Mouse (Mus musculus) megakaryocyte progenitor cell, adult 5-6 weeks (primary cell): ENCODE data around the gene Pdzd7. TPM values are rescaled to one million over a fixed set of nuclear protein-coding genes. Genes with fewer than 3 reads are reported as not detected.

ENCODE experiments used
- ATAC-seq: replicated peaks from 2 replicates; pipeline ENCODE4 v1.8.0; 2016; ENCODE audit warnings: mild to moderate bottlenecking, moderate TSS enrichment, inconsistent platforms; ENCODE audit not compliant: poor library complexity
- total RNA-seq, 2 experiments: library from RNA; stranded (forward) in 1 of 2; stranded (reverse) in 1 of 2; fragments of 157-497, 149-512 nt in 1 of 2; fragments of 200-1000 nt in 1 of 2; gene quantifications; 2 replicates each; pipeline versions ENCODE4 v1.2.3 to v1.2.4; 2015 to 2017

Gene Pdzd7
- total RNA-seq (2015): 0.05 TPM in 1 of 2 replicates, not detected in the other
- not detected in 2 replicates for total RNA-seq (2017)

- no peak for ATAC-seq
Measured at GRCm38 (mm10) chr19:45045651-45046050, at the start of gene Pdzd7. TSS of gene Pdzd7 (minus strand) at chr19:45045717.

DNA sequence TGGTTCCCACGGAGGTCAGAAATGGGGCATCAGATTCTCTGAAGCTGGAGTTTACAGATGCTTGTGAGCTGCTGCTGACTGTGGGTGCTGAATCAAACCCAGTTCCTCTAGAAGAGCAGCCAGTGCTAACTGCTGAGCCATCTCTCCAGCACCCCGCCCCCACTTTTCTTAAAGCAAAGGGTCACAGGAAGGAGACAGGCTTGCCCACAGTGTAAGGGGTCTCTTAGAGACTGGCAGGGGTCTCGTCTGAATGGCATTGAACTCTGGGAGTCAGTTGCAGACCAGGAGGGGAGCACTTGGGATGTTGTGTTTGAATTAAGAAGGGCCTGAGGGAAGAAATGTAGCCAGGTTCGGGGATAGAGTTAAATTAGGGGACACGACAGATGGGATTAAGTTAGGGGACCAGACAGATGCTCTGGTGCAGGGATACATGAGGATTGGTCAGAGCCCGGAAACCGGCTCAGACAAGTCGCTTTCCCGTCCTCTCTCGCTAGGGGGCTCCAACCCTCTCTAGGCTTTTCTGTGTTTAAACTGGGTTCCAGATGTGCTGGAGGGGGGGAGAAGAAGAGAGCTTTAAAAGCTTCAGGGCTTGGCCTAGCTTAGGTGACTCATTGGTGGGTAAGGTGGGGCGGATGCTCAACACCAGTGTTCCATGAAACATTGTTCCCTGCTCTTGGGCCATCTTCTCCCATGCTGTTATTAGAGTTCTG is 36.5 kb upstream of the Pdzd7 start:
- ATAC-seq: peak; percentile 51

DNA sequence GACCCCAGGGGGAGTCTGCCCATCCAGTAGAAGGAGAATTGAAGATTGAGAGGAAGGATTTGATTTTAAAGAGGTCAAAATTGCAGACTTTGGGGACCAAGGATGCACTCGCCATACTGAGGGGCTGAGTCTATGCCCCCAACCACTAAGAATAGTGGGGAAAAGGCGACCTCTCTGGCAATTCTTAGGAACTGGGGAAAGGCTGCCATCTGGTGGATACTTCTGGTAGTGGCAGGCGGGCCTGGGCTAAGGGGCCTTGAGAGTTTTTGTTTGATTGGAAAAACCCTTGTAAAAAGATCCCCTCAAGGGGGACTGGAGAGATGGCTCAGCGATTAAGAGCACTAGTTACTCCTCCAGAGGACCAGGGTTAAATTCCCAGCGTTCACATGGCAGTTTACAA is 35.8 kb upstream of the Pdzd7 start:
- ATAC-seq: peak; percentile 39; the same call in 1 of the 2 replicates

DNA sequence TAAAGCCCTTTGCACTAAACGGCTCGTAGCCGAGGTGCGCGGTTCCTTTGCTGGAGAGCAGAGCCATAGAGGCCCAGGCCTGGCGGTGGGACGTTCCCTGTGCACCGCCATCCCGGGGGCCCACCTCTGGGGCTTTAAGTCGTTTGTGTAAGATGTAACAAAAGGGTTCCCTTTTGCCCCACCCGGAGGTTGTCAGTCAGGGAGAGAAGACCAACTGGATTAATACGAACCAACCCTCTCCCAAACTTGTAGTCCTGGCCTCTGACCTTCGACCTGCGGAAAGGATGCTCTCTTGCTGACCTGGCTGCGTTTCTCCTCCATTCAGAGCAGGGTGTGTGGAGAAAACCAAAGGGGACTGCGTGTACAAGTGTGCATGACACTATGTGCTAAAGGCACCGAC is 35.2 kb upstream of the Pdzd7 start:
- no peak for ATAC-seq

- peak; percentile 20 for ATAC-seq
Measured at GRCm38 (mm10) chr19:45079769-45080515, 34.4 kb upstream of the Pdzd7 start.

GRCm38 (mm10) chr19:45078971-45079764 is 33.7 kb upstream of the Pdzd7 start:
- 0 out of 2 replicates have a peak, but pooled peaks have one; percentile 12 for ATAC-seq

GRCm38 (mm10) chr19:45077742-45078645 is 32.5 kb upstream of the Pdzd7 start:
- ATAC-seq: no peak

DNA sequence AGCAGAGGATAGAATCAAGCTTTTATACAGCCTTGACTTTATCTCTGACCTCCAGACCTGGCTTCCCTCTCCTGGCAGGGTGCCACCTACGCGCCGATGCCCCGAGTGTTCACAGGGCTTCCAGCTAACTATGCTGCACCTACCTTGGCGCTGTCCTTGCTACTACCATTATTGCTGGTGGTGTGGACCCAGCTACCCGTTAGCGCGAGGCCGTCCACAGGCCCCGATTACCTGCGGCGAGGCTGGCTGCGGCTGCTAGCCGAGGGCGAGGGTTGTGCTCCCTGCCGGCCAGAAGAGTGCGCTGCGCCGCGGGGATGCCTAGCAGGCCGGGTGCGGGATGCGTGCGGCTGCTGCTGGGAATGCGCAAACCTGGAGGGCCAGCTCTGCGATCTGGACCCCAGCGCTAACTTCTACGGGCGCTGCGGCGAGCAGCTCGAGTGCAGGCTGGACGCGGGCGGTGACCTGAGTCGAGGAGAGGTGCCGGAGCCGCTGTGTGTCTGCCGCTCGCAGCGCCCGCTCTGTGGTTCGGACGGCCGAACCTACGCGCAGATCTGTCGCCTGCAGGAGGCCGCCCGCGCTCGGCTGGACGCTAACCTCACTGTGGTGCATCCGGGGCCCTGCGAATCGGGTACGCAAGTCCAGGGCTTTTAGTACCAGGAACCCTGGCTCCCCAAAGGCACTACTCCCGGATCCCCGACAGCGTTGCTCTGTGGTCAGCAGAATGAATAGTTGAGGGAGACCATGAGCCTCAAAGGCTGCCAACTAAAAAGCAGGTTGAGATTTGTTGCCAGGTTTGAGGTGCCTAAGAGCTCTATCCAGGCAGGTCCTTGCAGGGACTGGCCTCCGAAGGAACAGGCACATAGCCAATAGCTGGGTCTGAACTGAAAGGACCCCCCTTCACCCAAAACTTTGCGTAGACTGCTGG is 31.3 kb upstream of the Pdzd7 start:
- ATAC-seq: peak; percentile 24

DNA sequence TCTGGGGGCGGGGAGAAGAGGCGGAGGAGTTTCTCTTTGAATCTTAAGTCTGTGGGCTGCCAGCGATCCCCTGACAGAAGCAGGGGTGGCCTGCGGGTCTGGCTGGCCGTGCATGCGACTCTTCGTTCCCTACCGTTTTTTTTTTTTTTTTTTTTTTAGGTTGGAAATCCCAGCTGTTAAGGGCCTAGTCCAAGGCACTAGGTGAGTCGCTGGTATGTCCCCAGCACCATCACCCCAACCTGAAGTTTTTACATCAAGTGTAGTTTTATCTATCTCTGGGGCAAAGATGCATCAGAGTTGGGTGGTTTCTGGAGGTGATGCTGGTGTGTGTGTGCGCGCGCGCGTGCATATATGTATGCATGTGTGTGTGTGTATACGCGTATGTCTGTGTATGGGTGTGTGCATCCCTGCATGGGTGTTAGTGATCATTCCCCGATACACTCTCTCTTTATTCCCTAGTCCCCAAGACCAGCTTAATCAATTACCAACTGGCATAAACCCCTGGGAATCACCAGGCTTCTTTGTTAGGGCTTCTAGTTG is 30.6 kb upstream of the Pdzd7 start:
- no peak for ATAC-seq

DNA sequence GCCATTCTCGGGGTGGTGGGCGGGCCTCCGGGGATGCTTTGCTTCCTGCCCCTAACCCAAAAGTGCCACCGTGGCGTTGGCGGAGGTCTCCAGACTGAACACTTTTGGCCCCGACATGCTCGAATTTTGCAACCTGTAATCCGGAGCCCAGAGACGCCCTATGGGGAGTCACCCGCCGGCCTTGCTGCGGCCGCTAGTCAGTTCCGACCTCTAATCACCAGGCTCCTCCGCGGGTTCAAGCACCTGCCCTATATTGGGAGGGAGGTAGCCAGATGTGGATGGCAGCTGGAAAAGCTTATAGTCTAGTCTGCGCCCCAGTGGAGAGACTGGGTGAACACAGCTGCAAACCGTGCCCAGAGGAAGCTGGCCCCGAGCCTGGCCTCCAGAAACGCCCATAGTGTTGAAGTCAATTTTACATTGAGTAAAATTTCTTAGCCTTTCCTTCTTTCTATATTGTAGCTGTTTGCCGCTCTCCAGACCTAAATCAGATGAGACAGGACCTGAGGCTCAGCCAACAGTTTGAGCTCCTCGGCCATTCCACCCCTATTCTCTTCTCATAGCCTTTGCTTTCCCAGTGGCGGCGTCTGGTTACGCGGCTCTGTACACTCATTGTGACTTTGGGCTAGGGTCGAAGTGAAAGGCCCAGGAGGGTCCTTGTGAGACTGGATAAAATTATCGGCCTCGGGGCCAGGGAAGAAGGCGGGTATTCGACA is 30.0 kb upstream of the Pdzd7 start:
- peak; percentile 21 for ATAC-seq

GRCm38 (mm10) chr19:45074580-45075322 is 29.2 kb upstream of the Pdzd7 start, which contains the start of gene Kazald1:
TSS of gene Kazald1 (plus strand) at chr19:45075241.
- ATAC-seq: peak; percentile 54

DNA sequence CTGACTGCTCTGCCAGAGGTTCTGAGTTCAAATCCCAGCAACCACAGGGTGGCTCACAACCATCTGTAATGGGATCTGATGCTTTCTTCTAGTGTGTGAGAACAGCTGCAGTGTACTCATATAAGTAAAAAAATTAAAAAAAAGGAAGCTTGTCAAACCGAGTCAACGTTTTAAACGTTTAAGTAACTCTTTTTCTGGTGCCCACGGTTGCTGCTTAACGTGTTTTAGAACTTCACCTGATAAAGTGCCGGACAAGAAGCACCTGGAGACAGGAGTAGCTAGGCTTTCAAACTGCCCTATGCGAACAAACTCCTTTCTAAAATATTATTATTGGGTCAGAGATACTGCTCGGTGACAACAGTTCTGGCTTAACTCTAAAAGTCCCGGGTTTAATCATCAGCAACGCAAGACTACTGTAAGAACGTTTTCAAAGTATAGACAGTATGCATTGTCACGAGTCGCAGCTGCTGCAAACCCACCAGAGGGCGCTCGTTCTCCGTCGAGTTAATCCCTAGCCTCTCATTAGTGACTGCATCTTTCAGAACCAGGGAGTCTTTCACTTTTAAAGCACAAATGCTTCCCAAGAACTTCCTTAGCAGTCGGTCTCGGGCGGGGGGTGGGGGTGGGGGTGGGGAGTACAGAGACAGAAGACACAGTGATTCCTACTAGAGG is 28.5 kb upstream of the Pdzd7 start:
- peak; percentile 47 for ATAC-seq

DNA sequence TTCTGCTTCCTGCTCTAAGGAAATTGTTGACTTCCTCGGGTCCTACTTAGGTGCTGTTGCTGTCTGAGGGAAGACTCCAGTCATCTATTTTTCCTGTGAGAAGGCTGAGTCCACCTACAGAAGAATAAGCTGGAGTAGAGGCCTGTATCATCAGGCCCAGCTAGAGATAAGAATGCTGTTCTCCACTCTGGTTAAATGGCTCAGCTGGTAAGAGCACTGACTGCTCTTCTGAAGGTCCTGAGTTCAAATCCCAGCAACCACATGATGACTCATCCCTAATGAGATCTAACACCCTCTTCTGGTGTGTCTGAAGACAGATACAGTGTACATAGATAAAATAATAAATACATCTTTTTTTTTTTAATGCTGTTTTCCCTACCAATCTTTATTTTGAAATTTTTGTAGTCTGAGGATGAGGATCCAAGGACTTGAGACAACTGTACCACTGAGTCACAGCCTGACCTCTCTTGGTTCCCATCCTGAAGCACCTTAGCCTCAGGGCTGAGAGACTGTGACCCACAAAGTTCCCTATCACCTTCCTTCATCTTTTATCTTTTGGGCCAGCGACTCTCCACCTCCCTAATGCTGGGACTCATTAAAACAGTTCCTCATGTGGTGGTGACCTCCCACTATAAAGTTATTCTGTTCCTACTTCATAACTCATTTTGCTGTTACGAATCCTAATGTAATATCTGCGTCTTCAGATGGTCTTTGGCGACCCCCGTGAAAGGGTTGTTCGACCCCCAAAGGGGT is 22.4 kb upstream of the Pdzd7 start:
- ATAC-seq: no peak

GRCm38 (mm10) chr19:45067170-45067569 is 21.7 kb upstream of the Pdzd7 start:
- ATAC-seq: no peak

GRCm38 (mm10) chr19:45065226-45065625 is 19.7 kb upstream of the Pdzd7 start:
- no peak for ATAC-seq

GRCm38 (mm10) chr19:45063565-45064292 is 18.2 kb upstream of the Pdzd7 start:
- peak; percentile 86 for ATAC-seq
